Mouse (Mus musculus): Measurements from ENCODE around the gene Lama5. TPM values are rescaled to one million over a fixed set of nuclear protein-coding genes. Genes with fewer than 3 reads are reported as not detected.

Lama5 gene
- polyA plus RNA-seq (2016; fragmentation: Nextera tagmentation; extraction: Ambion mirVana): 20.9 and 22.3 TPM in 2 replicates

DNA sequence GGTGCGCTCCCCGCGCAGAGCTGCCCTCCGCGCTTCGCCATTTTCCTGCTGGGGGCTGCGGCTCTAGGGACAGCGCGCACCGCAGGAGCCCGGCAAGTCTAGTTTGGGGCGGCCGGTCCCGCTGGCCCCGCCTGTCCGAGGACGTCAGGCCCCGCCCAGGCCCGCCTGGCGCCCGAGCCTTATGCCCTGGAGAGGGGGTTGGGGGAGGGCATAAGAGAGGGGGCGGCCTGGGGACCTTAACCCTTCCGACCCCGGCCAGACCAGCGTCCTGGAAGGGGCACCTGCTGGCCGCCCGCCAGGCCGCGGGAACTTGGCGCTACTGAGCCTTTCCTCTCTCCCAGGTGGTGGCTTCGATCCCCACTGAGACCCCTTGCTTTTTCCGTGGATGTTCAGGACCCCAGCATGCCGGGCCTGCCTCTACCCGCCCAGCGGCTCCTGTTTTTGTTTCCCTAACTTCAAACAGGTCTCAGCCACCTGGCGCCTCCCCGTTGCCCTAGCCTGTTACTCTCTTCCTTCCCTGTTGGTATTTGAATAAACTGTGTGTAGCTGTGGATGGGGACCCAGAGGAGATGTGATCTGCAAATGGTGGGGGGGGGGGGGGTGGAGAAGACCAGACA, at the start of gene Lama5:
Gene Lama5, minus strand, starts transcription at position 98 of the 617 bp plus-strand sequence.
- Histone ChIP-seq H3K4me2 (peak within 1 kb of the TSS; percentile 100), H3K4me1 (replicated peaks) (peaks cover 47% of the 10 kb centered on the region), H3K36me3 (no peaks in the 10 kb centered on the region), H3K27ac (peak within 1 kb of the TSS; percentile 25; the same call in 1 of the 2 replicates), H3K4me3 (replicated peaks) (peak within 1 kb of the TSS; percentile 67), H3K9me3 (no peaks in the 10 kb centered on the region), H3K27me3 (peaks cover 60% of the 10 kb centered on the region), H3K9ac (replicated peaks) (peak within 1 kb of the TSS; percentile 66)
- 0% methylated on average over 36 of the region's 37 CpGs for WGBS
- ATAC-seq (ENCODE audit: insufficient number of reproducible peaks, insufficient read depth, low FRiP score, low TSS enrichment, low read depth): no peak

DNA sequence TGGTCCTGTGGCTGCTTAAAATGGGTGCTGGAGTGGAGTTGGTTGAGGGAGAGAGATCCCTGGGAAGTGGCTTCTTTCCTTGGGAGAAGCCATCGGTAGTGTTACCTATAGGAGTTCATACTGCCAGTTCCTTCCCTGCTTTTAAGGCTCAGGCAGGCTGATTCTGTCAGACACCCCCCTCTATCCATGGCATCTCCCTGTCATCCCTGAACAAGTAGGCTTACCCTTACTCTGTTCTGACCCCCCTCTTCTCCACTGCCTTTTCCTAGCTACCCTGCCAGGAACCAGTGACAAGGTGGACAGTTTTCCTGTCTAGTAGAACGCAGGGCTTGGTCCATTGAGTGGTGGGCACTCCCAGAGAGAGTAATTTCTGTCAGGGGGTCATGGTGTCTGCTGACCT, 48.9 kb upstream of the Lama5 start:
- ATAC-seq (ENCODE audit: insufficient number of reproducible peaks, insufficient read depth, low FRiP score, low TSS enrichment, low read depth): no peak
- Histone ChIP-seq H3K4me3 (replicated peaks) (no peak overlapping the region), H3K9ac (replicated peaks) (no peak overlapping the region), H3K4me1 (replicated peaks) (peaks cover 24% of the 10 kb centered on the region), H3K4me2 (no peak overlapping the region), H3K9me3 (no peaks in the 10 kb centered on the region), H3K27me3 (peaks cover 15% of the 10 kb centered on the region; the same call in 1 of the 2 replicates), H3K36me3 (peaks cover 11% of the 10 kb centered on the region), H3K27ac (no peak overlapping the region)
- 92% methylated on average over 2 of the region's 2 CpGs for WGBS

DNA sequence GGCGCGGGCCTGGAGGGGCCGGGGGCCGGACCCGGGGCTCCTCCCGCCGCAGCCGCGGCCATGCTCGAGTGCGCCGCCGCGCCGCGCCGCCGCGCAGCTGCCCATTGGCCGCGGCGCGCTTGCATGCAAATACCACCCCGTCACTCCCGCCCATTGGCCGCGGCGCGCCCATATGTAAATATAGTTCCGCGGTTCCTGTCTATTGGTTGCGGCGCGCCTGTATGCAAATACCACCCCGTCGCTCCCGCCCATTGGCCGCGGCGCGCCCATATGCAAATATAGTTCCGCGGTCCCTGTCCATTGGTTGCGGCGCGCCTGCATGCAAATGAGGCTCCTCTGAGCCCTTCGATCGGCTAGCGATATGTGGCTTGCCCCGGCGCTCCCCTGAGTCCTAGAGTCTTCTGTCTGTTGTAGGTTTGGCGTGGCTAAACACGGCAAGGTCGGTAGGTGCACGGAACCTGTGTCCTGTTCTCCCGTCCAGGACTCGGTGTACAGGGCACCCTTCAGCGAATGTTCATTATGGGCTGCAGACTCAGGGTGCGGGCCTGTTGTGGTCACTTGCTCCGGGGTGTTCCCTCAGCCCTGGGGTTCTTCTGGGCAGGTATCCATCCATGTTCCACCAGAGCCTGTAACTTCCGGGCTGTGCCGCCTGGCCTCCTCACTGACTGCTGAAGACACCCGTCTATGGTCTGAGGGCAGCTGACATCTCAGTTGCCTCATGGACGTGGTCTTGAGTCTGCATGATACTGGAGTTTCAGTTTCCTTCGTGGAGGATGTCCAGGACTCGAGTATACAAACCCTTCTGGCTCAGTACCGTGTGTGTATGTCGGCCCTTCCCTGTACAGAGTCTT, 48.0 kb upstream of the Lama5 start, which contains the start of gene Cables2:
Gene Cables2, minus strand, starts transcription at position 103 of the 851 bp plus-strand sequence.
- Histone ChIP-seq H3K36me3 (peaks cover 14% of the 10 kb centered on the region), H3K27me3 (peaks cover 15% of the 10 kb centered on the region; the same call in 1 of the 2 replicates), H3K27ac (peak within 1 kb of the TSS; percentile 67), H3K4me1 (replicated peaks) (peaks cover 24% of the 10 kb centered on the region), H3K4me2 (peak within 1 kb of the TSS; percentile 93), H3K9ac (replicated peaks) (peak within 1 kb of the TSS; percentile 93), H3K4me3 (replicated peaks) (peak within 1 kb of the TSS; percentile 95), H3K9me3 (no peaks in the 10 kb centered on the region)
- peak; percentile 91 for ATAC-seq (ENCODE audit: insufficient number of reproducible peaks, insufficient read depth, low FRiP score, low TSS enrichment, low read depth)
- whole genome bisulfite sequencing: 8% methylated on average over 65 of the region's 68 CpGs

DNA sequence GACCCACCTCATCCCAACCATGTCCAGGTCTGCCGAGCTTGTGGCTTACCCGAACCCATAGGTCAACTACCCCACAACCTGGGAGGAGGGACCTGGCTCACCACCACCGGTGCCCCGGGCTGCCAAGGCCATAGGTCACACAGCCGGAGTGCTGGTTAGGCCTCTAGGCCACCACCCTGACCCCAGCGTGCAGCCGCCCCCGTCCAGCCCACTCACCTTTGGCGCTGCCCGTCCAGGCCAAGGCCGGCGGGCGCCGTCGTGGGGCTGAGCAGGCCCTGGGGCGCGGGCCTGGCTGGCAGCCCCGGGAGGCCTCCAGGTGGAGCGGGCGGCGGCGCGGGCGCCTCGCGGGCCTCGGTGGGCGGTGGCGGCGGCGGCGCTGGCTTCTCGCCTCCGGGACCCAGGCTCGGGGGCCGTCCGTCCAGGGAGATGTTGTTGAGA, 47.2 kb upstream of the Lama5 start:
- H3K27ac ChIP-seq: peak overlapping the region; percentile 67
- peaks cover 24% of the 10 kb centered on the region for H3K4me1 ChIP-seq (replicated peaks)
- peak overlapping the region; percentile 93 for H3K4me2 ChIP-seq
- WGBS: 0% methylated on average over 29 of the region's 37 CpGs
- H3K27me3 ChIP-seq: peaks cover 15% of the 10 kb centered on the region; the same call in 1 of the 2 replicates
- peak overlapping the region; percentile 95 for H3K4me3 ChIP-seq (replicated peaks)
- peak overlapping the region; percentile 93 for H3K9ac ChIP-seq (replicated peaks)
- ATAC-seq (ENCODE audit: insufficient number of reproducible peaks, insufficient read depth, low FRiP score, low TSS enrichment, low read depth): peak; percentile 18
- no peaks in the 10 kb centered on the region for H3K9me3 ChIP-seq
- peaks cover 21% of the 10 kb centered on the region for H3K36me3 ChIP-seq

DNA sequence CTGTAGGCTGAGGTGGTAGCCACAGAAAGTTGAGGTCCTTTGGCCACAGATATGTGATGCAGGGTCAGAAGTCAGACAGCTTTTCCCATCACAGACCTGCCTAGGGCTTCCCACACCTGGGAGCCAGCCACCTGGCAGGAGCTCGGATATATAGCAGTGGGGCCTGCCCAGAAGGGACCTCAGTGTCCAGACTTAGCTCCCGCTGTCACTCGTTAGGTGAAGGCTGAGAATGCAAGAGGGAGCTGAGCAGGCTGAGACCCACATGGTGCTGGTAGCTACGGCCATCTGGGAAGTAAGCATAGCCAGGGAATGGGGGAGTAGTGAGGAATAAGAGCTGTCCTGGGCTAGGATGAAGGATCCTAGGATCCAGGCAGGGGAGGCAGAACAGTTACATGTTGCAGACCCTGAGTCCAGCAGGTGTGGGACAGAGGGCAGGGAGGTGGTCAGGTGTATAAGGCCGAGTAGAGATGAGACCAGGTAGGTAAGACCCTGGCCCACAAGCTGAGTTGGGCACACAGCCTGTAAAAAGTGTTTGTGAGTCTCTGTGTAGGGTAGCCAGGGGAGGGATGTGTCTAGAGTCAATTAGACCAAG, 46.2 kb upstream of the Lama5 start:
- H3K27me3 ChIP-seq: peaks cover 15% of the 10 kb centered on the region; the same call in 1 of the 2 replicates
- H3K9me3 ChIP-seq: no peaks in the 10 kb centered on the region
- no peak for ATAC-seq (ENCODE audit: insufficient number of reproducible peaks, insufficient read depth, low FRiP score, low TSS enrichment, low read depth)
- WGBS: 69% methylated on average over 5 of the region's 5 CpGs
- peaks cover 24% of the 10 kb centered on the region for H3K4me1 ChIP-seq (replicated peaks)
- peak overlapping the region; percentile 95 for H3K4me3 ChIP-seq (replicated peaks)
- peak overlapping the region; percentile 93 for H3K4me2 ChIP-seq
- peak overlapping the region; percentile 93 for H3K9ac ChIP-seq (replicated peaks)
- no peak overlapping the region for H3K27ac ChIP-seq
- peaks cover 31% of the 10 kb centered on the region for H3K36me3 ChIP-seq

DNA sequence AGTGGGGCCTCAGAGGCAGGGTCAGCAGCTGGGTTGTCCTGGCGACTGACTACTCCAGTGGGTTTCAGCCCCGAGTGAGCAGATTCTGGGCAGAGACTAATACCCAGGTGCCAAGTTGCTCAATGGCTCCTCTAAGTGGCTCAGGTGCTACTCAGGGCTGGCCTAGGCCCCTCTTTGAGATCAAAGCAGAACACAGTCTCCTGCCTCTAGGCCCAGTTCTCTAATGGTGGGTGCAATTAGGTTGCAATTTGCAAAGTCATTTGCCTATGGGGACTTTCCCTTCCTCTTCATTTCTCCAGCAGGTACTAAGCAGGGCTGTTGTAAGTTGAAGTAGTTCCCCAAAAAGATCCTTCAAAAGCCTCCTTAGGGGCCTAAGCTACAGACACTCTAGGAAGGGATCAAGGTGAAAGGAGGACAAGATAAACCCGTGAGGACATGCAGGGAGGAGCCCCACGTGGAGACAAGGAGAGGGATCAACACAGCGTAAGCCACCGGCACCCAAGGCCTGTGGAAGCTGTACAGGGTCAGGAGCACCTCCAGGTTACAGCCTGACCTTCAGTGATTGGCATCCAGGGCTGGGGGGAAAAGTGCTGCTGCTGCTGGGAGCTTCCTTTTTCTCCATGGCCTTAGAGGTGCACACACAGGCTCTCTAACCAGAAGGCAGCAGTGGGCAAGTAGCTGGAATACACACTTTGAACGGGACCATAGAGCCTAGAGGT, 45.0 kb upstream of the Lama5 start:
- H3K9ac ChIP-seq (replicated peaks): no peak overlapping the region
- no peaks in the 10 kb centered on the region for H3K9me3 ChIP-seq
- no peak for ATAC-seq (ENCODE audit: insufficient number of reproducible peaks, insufficient read depth, low FRiP score, low TSS enrichment, low read depth)
- no peak overlapping the region for H3K4me2 ChIP-seq
- H3K4me3 ChIP-seq (replicated peaks): no peak overlapping the region
- WGBS: 63% methylated on average over 7 of the region's 7 CpGs
- peaks cover 12% of the 10 kb centered on the region; the same call in 1 of the 2 replicates for H3K27me3 ChIP-seq
- H3K27ac ChIP-seq: no peak overlapping the region
- H3K4me1 ChIP-seq (replicated peaks): peaks cover 15% of the 10 kb centered on the region
- H3K36me3 ChIP-seq: peaks cover 43% of the 10 kb centered on the region

DNA sequence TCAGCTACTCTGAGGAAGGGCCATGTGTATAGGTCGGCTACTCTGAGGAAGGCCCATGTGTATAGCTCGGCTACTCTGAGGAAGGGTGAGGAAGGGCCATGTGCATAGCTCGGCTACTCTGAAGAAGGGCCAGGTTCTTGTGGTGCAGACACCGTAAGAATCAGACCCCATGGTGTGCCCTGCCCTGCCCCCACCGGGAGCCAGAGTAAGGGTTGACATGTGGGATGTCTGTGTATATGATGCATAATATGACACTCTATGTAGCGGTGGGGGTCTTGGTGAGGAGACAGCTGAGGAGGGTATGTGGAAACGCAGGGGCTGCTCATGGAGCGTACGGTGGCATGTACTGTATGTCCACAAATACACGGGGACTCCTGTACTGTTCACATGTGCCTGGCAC, 43.7 kb upstream of the Lama5 start:
- H3K9me3 ChIP-seq: no peaks in the 10 kb centered on the region
- ATAC-seq (ENCODE audit: insufficient number of reproducible peaks, insufficient read depth, low FRiP score, low TSS enrichment, low read depth): no peak
- H3K27ac ChIP-seq: no peak overlapping the region
- peaks cover 6% of the 10 kb centered on the region; the same call in 1 of the 2 replicates for H3K27me3 ChIP-seq
- H3K36me3 ChIP-seq: peaks cover 53% of the 10 kb centered on the region
- H3K4me3 ChIP-seq (replicated peaks): no peak overlapping the region
- H3K4me2 ChIP-seq: no peak overlapping the region
- H3K9ac ChIP-seq (replicated peaks): no peak overlapping the region
- peaks cover 15% of the 10 kb centered on the region for H3K4me1 ChIP-seq (replicated peaks)
- 95% methylated on average over 10 of the region's 10 CpGs for WGBS

DNA sequence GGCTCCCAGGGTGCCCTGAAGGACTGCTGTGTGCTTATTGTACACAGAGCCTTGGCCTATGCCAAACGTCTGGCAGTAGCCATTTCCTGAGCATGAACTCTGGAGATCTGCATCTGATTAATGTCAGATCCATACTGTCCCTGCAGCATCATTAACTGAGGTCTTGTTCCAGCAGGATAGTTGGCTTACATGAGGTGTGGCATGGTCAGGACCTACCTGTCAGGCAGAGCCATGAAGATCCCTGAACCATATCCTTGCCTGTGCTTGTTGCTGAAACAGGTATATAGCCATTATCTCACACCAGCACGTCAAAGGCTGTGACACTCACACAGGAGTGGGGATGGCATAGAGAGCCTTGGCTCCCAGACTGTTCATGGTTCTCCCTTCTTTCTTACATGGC, 42.3 kb upstream of the Lama5 start:
- no peak overlapping the region for H3K27ac ChIP-seq
- WGBS: 57% methylated on average over 2 of the region's 2 CpGs
- no peaks in the 10 kb centered on the region for H3K27me3 ChIP-seq
- ATAC-seq (ENCODE audit: insufficient number of reproducible peaks, insufficient read depth, low FRiP score, low TSS enrichment, low read depth): no peak
- no peak overlapping the region for H3K4me3 ChIP-seq (replicated peaks)
- no peaks in the 10 kb centered on the region for H3K9me3 ChIP-seq
- H3K9ac ChIP-seq (replicated peaks): no peak overlapping the region
- no peak overlapping the region for H3K4me2 ChIP-seq
- peaks cover 66% of the 10 kb centered on the region for H3K36me3 ChIP-seq
- H3K4me1 ChIP-seq (replicated peaks): peaks cover 12% of the 10 kb centered on the region

DNA sequence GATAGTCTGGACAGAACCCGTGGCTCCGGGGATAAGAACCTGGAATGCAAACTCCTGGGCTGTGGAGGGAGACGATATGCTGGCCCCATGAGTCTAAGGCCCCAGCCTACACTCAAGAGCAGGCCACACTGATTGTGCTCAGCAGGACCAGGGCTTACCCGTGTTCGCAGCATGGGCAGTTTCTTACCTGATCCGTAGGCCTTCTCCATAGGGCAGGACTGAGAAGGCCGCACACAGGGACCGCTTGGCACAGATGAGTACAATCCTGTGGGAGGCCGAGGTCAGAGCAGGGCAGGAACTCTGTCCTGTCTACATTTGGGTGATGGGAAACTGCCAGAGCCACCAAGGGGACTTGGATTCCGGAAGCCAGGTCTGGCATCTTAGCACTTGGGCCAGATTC, 37.2 kb upstream of the Lama5 start:
- WGBS: 87% methylated on average over 10 of the region's 10 CpGs
- Histone ChIP-seq H3K4me3 (replicated peaks) (no peak overlapping the region), H3K4me1 (replicated peaks) (peaks cover 7% of the 10 kb centered on the region), H3K9me3 (no peaks in the 10 kb centered on the region), H3K36me3 (peaks cover 95% of the 10 kb centered on the region), H3K9ac (replicated peaks) (no peak overlapping the region), H3K27me3 (no peaks in the 10 kb centered on the region), H3K27ac (0 out of 2 replicates have a peak overlapping the region, but pooled peaks have one; percentile 42), H3K4me2 (no peak overlapping the region)
- ATAC-seq (ENCODE audit: insufficient number of reproducible peaks, insufficient read depth, low FRiP score, low TSS enrichment, low read depth): no peak

DNA sequence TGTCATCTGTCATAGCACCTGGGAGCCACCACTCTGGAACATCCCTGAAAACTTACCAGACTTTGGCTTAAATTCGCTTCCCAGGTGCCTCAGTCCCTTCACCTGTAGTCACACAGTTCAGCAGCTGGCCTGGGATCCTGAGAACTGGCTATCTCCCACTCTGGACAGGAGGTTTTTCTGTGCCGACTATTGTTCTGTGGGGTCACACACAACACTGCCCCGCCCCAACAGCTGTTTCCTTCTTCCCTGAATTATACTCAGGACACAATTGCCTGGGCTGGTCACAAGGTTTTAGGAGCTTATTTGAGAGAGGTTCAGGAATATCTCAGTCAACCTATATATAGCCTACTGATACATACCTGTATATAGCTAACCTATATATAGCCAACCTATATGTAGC, 36.8 kb upstream of the Lama5 start:
- 82% methylated on average over 3 of the region's 3 CpGs for WGBS
- Histone ChIP-seq H3K27ac (no peak overlapping the region), H3K9me3 (no peaks in the 10 kb centered on the region), H3K4me1 (replicated peaks) (peaks cover 8% of the 10 kb centered on the region), H3K4me3 (replicated peaks) (no peak overlapping the region), H3K4me2 (no peak overlapping the region), H3K27me3 (no peaks in the 10 kb centered on the region), H3K9ac (replicated peaks) (no peak overlapping the region), H3K36me3 (peaks cover 91% of the 10 kb centered on the region)
- no peak for ATAC-seq (ENCODE audit: insufficient number of reproducible peaks, insufficient read depth, low FRiP score, low TSS enrichment, low read depth)

All from limb, embryonic 12.5 days (tissue).